Mouse (Mus musculus) hindbrain, embryonic 14.5 days (tissue): ENCODE results near the gene Retreg3. TPM values are rescaled to one million over a fixed set of nuclear protein-coding genes. Genes with fewer than 3 reads are reported as not detected.

ENCODE experiments used
- microRNA-seq: library from miRNA; unstranded; fragments of <30 nt; microRNA quantifications from one replicate; pipeline ENCODE4, GENCODE M21; 2016
- polyA plus RNA-seq: library from polyadenylated mRNA; unstranded; fragments of >200 nt; fragmentation: Nextera tagmentation; extraction: Ambion mirVana; gene quantifications from 2 replicates; pipeline ENCODE4 v1.2.1, GENCODE M21; 2014

The Retreg3 gene
- polyA plus RNA-seq, 1 experiment from 2014 or later = 13.0 TPM

Small RNAs within 50 kb of the gene (microRNA-seq; reads per million reads assigned to microRNA genes)
- gene Gm27626 = not detected

Other genes with a start within 250 kb of the Retreg3 start
- 49.1 and 50.6 TPM in 2 replicates for gene Stat3, start 180.4 kb downstream of the Retreg3 start, polyA plus RNA-seq
- gene Cavin1, start 149.0 kb downstream of the Retreg3 start, polyA plus RNA-seq = 20.1 and 21.1 TPM in 2 replicates
- 143 and 152 TPM in 2 replicates for gene Atp6v0a1, start 110.4 kb downstream of the Retreg3 start, polyA plus RNA-seq
- gene Naglu, start 49.9 kb downstream of the Retreg3 start, polyA plus RNA-seq = 10.2 and 11.3 TPM in 2 replicates
- 0.31 TPM in 1 of 2 replicates, not detected in the other for gene Hsd17b1, start 41.5 kb downstream of the Retreg3 start, polyA plus RNA-seq
- 37.2 and 45.3 TPM in 2 replicates for gene Coasy, start 37.3 kb downstream of the Retreg3 start, polyA plus RNA-seq
- gene Mlx, start 32.6 kb downstream of the Retreg3 start, polyA plus RNA-seq = 84.0 and 86.6 TPM in 2 replicates
- gene Psmc3ip, start 24.5 kb downstream of the Retreg3 start, polyA plus RNA-seq = 16.4 and 20.7 TPM in 2 replicates
- 64.0 and 64.1 TPM in 2 replicates for gene Tubg1, start within 50 bp of the Retreg3 start, polyA plus RNA-seq
- gene Tubg2, start 36.0 kb upstream of the Retreg3 start, polyA plus RNA-seq = 48.6 and 50.6 TPM in 2 replicates
- 6.0 and 6.5 TPM in 2 replicates for gene Cntnap1, start 50.6 kb upstream of the Retreg3 start, polyA plus RNA-seq
- gene Plekhh3, start 51.5 kb upstream of the Retreg3 start, polyA plus RNA-seq = 7.7 and 9.5 TPM in 2 replicates
- gene Ccr10, start 55.5 kb upstream of the Retreg3 start, polyA plus RNA-seq = 0.23 and 0.25 TPM in 2 replicates
- gene Ezh1, start 106.6 kb upstream of the Retreg3 start, polyA plus RNA-seq = 26.9 and 37.2 TPM in 2 replicates
- 102 and 117 TPM in 2 replicates for gene Ramp2, start 126.1 kb upstream of the Retreg3 start, polyA plus RNA-seq
- gene Vps25, start 133.8 kb upstream of the Retreg3 start, polyA plus RNA-seq = 122 and 133 TPM in 2 replicates
- gene Wnk4, start 140.7 kb upstream of the Retreg3 start, polyA plus RNA-seq = 5.3 and 6.0 TPM in 2 replicates
- 0.42 and 0.91 TPM in 2 replicates for gene Cntd1, start 159.1 kb upstream of the Retreg3 start, polyA plus RNA-seq
- 242 and 256 TPM in 2 replicates for gene Coa3, start 159.2 kb upstream of the Retreg3 start, polyA plus RNA-seq
- gene Becn1, start 182.4 kb upstream of the Retreg3 start, polyA plus RNA-seq = 172 and 176 TPM in 2 replicates
- 89.7 and 97.3 TPM in 2 replicates for gene Psme3, start 196.3 kb upstream of the Retreg3 start, polyA plus RNA-seq
- gene Aoc2, start 205.2 kb upstream of the Retreg3 start, polyA plus RNA-seq = 1.3 and 1.6 TPM in 2 replicates
- gene Aoc3, start 210.7 kb upstream of the Retreg3 start, polyA plus RNA-seq = 0.21 and 0.28 TPM in 2 replicates
- not detected in 2 replicates for gene G6pc, start 247.7 kb upstream of the Retreg3 start, polyA plus RNA-seq